Mouse (Mus musculus) monocyte, adult 2 months (primary cell): Measurements from ENCODE around the gene Rapgef4.

ENCODE experiments used
- DNase-seq, 2 experiments: peaks; one replicate each; pipeline ENCODE4 v3.0.0; 2022; ENCODE audit warnings: low spot score in 2 of 2, low read depth in 1 of 2

Gene Rapgef4

GRCm38 (mm10) chr2:71982868-71983597, 2.0 kb downstream of the Rapgef4 start:
- no peak for DNase-seq

- DNase-seq, result no peak
Observed at GRCm38 (mm10) chr2:71985730-71986129, 4.7 kb downstream of the Rapgef4 start.

GRCm38 (mm10) chr2:71986276-71986848, 5.3 kb downstream of the Rapgef4 start:
- no peak for DNase-seq

GRCm38 (mm10) chr2:71988572-71988971, 7.5 kb downstream of the Rapgef4 start:
- no peak for DNase-seq

- DNase-seq, result no peak
Observed at GRCm38 (mm10) chr2:71992129-71992528, 11.1 kb downstream of the Rapgef4 start.

GRCm38 (mm10) chr2:71993729-71994423, 12.8 kb downstream of the Rapgef4 start:
- DNase-seq, result no peak

GRCm38 (mm10) chr2:71998531-71998930, 17.5 kb downstream of the Rapgef4 start:
- DNase-seq, result no peak

GRCm38 (mm10) chr2:72000102-72000501, 19.1 kb downstream of the Rapgef4 start:
- no peak for DNase-seq

GRCm38 (mm10) chr2:72002843-72003370, 21.9 kb downstream of the Rapgef4 start:
- no peak for DNase-seq

- DNase-seq, result no peak
Observed at GRCm38 (mm10) chr2:72003756-72004525, 22.9 kb downstream of the Rapgef4 start.

GRCm38 (mm10) chr2:72005051-72005450, 24.0 kb downstream of the Rapgef4 start:
- DNase-seq, result no peak

- DNase-seq, result no peak
Observed at GRCm38 (mm10) chr2:72009446-72010218, 28.6 kb downstream of the Rapgef4 start.

- DNase-seq, result no peak
Observed at GRCm38 (mm10) chr2:72015366-72015765, 34.3 kb downstream of the Rapgef4 start.

GRCm38 (mm10) chr2:72016013-72016412, 35.0 kb downstream of the Rapgef4 start:
- DNase-seq, result no peak

GRCm38 (mm10) chr2:72017168-72017567, 36.1 kb downstream of the Rapgef4 start:
- DNase-seq, result no peak

GRCm38 (mm10) chr2:72018736-72019135, 37.7 kb downstream of the Rapgef4 start:
- DNase-seq, result no peak

- no peak for DNase-seq
Observed at GRCm38 (mm10) chr2:72020755-72021154, 39.7 kb downstream of the Rapgef4 start.

GRCm38 (mm10) chr2:72021440-72021839, 40.4 kb downstream of the Rapgef4 start:
- DNase-seq, result no peak

GRCm38 (mm10) chr2:72021845-72022244, 40.8 kb downstream of the Rapgef4 start:
- no peak for DNase-seq

GRCm38 (mm10) chr2:72023791-72024190, 42.8 kb downstream of the Rapgef4 start:
- DNase-seq, result no peak
